Mouse (Mus musculus): Measurements from ENCODE around the gene Fam178b. TPM values are rescaled to one million over a fixed set of nuclear protein-coding genes. Genes with fewer than 3 reads are reported as not detected.

The Fam178b gene
- total RNA-seq (2014; fragmentation: Nextera tagmentation) (3.6 TPM in 1 of 2 replicates, not detected in the other), total RNA-seq (2017) (not detected in 2 replicates)

DNA sequence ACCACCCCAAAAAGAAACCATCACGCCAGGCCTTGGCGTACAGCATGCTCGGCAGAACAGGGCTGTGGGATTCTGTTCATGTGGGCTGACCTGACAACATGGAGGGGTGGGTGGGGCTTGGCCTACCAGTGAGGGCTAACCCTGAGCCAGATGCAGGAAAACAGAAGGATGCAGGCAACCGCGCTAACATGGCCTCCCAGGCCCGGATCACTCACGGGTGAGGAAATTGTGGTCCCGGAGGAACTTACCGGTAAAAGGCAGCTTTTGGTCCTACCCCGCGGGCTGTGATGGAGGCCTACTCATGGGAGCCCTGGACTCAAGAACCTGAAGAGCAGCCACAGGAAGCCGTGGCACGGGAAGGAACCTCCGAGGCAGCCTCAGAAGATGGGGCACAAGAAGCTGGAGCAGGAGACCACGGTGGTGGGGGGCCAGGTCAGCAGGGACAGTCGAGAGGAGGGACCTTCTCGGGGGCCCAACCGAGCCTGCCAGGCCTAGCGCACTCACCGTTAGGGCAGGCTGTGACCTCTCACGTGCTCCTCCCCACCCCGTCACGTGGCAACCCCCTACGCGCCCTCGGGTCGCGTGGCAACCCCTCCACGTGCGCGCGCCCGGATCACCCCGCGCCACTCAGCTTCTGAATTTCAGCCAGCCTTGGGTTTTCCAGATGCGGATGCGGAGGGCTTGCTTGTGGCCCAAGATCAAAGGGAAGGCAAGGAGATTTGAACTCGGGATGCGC, at the start of gene Fam178b:
Gene Fam178b (minus strand): TSS at position 564 of the 736 bp plus-strand sequence.
- ATAC-seq (replicated peaks; ENCODE audit: poor library complexity, severe bottlenecking), result no peak

DNA sequence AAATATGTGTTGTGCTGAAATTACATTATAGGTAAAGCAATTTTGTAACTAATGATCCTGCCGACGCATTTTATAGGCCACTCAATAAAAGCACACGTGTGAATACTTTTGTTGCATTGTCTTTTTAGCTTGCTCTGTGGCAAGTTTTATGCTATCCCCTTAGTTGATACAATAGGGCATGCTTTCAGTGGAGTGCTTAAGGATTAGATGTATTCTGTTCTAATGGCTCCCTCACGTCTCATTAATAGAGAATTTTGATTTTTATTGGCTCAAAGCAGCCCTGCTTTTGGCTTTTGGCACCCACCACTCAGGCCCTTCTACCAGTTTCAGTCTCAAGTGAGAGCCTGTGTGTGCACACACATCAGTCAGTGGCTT, 41.1 kb upstream of the Fam178b start:
- no peak for ATAC-seq (replicated peaks; ENCODE audit: poor library complexity, severe bottlenecking)

DNA sequence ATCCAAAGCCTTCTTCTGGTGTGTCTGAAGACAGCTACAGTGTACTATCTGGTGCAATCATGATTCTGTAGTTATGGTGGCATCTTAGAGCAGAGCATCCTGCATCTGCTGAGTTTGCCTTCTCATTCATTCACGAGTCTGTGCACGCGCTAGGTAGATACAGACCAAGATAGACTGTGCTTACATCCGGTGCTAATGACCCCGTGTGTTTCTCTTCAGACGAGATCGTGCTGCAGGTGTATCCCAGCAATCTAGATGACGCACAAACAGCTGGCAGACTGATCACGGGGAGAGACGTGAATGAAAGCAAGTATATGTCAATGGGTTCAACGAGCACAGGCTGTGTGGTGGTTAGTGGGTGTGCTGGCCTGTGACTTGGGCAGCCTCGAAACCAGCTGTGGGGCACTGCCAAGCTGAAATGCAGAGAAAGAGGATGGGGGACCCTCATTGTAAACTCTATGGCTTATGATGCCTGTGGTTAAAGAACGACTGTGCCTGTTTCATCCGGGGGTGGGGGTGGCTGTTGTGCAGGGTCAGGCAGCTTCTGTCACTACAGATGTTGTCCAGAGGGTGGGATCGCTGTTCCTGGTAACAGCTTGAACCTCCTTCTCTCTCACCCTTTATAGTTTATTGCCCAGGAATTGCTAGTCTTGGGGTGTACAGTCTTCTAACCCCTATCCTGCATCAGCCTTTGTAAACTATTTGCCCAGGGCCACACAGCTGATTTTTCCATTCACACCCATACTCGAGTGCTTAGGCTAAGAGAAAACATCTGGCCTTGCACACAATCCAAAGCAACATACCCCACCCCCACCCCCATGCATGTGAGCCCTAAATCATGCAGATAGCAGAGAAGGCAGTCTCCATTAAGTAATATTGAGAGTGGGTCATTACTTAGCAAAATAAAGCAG, 40.4 kb upstream of the Fam178b start:
- no peak for ATAC-seq (replicated peaks; ENCODE audit: poor library complexity, severe bottlenecking)

DNA sequence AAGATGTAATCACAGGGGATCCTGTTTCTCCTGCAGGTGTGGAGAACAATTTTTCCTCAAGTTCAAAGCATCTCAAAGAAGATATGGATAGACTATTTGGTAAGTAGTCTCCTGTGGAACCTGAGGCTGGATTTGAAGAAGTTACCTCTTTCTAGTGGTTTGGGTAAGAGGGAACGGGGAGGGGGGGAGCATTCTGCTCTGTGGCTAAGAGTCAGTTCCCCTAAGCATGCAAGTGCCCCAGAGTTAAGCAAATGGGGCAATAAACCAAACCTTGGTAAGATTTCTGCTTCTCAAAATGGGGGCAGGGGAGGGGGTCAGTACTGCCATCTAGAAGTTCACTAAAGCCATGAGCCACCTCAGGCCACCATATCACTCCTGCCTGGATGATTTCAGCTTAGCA, 35.8 kb upstream of the Fam178b start:
- peak; percentile 88 for ATAC-seq (replicated peaks; ENCODE audit: poor library complexity, severe bottlenecking)

DNA sequence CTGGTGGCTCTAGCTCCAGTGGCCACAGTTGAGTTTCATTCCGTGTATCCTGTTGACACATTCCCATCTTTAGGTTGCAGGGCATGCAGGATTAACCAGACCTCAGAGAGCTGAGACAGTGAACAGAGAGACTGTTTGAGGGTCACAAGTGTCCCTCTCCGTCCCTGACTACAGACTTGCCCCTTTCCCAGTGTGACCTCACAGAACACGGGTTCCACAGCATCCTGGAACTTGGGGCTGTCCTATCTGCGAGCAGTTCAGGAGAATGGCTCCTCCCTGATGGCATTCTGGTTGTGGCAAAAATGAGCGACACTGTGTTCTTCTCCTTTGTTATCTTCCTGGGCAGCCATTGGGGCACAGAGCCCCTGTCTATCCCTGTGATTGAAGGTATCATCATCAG, 31.3 kb upstream of the Fam178b start, which contains the start of gene Actr1b:
Gene Actr1b (minus strand): TSS at position 112 of the 400 bp plus-strand sequence.
- ATAC-seq (replicated peaks; ENCODE audit: poor library complexity, severe bottlenecking), result no peak

DNA sequence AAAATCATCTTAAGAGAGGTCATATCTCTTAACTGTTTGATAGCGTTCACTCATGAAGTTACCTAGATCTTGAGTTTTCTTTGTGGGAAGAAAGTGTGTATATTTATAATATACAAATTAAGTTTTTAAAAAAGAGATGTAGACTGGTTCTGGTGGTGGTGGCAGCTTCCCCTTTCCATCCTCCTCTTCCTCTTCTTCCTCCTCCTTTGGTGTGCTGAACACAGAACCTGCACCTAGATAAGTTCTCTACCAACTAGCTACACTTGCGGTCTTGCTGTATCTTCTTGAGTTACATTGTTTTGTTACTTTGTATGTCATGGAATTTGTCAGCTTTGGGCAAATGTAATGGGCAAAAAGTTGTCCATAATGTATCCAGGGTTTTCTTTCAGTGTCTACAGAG, 28.1 kb upstream of the Fam178b start:
- ATAC-seq (replicated peaks; ENCODE audit: poor library complexity, severe bottlenecking), result no peak

DNA sequence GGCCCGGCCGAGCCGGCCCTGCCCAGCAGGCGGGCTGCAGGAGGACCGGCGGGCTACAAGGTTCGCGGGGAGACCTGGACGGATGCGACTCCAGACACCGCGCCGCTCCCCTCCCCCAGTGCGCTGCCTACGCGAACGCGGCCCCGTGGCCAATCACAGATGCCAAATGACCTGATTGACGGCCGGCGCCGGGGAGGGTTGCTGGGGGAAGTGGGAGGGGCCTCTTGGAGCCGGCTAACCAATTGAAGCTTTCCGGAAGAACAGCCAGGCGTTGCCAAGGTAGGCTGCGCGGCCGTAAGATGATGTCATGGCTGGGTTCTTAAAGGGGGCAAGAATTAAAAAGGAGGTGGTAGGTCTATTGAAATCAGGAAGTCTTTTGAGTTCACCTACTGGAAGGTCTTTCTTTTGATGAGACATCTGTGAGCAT, 26.9 kb upstream of the Fam178b start, which contains the start of gene 4933424G06Rik:
Gene 4933424G06Rik (plus strand): TSS at position 296 of the 427 bp plus-strand sequence.
- peak; percentile 95 for ATAC-seq (replicated peaks; ENCODE audit: poor library complexity, severe bottlenecking)

DNA sequence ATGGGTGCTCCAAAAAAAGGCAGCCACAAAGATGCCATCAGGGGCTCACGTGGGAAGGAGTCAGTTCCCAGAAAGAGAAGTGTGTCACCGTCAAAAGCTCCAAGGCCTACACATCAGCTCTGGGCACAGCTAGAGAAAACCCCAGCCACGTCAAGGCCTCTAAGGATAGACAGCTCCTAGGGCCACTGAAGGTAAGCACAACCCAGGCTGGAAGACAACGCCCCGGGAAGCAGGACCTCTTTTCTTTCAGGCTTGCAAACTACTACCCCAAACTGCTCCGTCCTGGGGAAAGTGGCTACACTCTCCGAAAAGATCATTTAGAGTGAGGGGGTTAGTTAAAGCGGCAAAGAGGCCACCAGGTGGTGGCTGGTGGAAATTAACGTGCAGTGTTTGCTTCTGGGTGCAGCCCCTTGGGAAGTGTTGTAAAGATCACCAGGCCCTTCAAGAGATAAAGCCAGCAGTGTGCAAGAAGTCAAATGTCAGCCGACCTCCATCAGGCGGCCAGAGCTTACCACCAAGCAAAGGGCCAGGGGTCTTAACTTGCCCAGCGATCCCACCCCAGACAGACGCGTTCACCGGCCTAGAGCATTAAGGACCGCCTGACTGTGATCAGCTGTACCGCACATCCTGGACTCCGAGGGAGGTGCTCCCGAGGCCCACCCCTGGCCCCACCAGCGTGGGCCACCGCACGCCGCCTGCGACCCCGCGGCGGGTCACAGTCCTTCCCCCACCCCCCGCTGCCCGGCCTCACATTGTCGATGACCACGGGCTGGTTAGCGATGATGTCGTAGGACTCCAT, 26.3 kb upstream of the Fam178b start:
- peak; percentile 42 for ATAC-seq (replicated peaks; ENCODE audit: poor library complexity, severe bottlenecking)

DNA sequence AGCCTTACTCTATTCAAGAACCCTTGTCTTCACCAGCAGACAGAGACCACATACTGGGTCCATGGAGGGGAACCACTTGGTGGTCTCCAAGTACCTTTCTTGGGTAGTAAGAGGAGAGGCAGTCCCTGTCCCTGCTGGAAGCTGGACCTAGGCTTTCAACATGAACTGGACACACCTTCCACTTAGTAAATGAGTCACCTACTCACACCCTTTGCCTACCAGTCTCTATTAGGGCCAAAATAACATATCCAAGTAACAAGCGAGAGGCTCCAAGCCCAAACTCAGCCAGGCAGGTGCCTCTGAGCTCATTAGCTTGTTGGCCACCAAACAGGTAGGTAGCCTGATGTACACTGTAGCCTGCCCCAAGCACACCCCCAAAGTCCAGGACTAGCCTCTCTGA, 25.6 kb upstream of the Fam178b start:
- no peak for ATAC-seq (replicated peaks; ENCODE audit: poor library complexity, severe bottlenecking)

DNA sequence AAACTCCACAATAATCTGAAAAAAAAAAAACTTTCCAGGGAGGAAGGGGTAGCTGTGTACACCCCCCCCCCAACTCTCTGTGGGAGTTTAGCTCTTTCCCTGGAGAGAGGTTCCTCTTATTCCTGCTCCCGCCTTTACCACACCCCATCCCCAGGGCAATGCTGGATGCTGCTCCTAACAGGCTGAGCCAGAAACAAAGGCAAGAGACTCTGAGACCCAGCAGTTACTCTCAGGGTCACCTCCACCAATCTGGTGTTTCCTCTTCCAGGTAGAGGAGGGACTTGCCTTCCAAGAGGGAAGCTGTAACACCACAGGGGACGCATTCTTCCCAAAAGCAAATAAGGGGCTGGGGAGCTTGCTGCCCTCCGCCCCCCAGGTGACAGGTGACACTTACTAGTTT, 24.8 kb upstream of the Fam178b start:
- no peak for ATAC-seq (replicated peaks; ENCODE audit: poor library complexity, severe bottlenecking)

DNA sequence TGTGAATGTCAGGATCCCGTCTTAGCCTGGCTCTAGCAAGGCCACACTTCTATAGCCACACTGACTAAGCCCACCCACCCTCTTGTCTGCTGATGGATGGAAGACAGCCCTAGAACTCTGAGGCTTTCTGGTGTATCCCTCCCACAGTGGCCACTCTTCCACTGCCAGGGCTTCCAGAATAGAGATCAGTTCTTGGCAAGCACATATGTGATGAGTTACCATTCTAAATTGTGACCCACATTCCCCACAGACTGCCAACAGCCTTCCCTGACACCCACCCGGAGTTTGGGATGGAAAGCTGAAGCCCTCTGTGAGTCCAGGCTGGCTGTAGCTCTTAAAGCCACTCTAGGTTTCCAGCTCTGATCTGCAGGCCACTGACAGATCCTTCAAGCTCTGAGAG, 24.2 kb upstream of the Fam178b start:
- ATAC-seq (replicated peaks; ENCODE audit: poor library complexity, severe bottlenecking), result no peak

DNA sequence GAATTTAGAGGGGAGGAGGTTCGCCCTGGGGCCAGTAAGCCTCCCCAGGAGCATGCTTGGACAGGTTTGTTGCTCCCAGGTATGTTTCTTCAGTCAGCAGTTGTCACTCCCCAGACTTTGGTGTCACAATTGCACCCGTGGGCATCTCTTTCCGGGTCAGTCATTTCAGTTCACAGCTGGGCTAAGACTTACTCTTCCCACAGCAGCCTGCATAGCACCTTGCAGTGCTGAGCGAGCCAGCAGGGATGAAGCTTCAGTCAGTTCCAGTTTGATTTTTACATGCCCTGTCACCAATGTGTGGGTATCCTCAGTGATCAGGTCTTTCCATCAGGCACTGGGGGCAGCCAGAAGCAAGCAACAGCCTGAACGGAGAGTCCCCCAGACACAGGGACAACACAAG, 14.0 kb upstream of the Fam178b start:
- no peak for ATAC-seq (replicated peaks; ENCODE audit: poor library complexity, severe bottlenecking)

DNA sequence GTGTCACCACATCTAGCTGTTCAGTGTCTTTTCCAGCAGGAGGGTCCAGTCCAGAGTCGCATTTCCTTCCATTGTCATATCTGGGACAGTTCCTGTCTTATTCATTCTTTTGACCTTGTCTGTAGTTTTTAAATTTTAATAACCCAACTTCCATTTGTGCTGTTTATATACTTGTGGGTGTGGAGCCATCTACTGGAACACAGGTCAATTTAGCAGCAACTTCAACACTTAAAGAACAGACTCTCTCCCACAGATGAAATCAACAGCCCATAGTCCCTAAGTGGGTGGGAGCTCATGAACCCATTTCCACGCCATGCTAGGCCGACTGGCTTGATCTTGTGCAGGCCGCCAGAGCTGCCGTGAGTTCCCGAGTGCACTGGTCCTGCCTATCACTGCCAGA, 13.4 kb upstream of the Fam178b start:
- no peak for ATAC-seq (replicated peaks; ENCODE audit: poor library complexity, severe bottlenecking)

DNA sequence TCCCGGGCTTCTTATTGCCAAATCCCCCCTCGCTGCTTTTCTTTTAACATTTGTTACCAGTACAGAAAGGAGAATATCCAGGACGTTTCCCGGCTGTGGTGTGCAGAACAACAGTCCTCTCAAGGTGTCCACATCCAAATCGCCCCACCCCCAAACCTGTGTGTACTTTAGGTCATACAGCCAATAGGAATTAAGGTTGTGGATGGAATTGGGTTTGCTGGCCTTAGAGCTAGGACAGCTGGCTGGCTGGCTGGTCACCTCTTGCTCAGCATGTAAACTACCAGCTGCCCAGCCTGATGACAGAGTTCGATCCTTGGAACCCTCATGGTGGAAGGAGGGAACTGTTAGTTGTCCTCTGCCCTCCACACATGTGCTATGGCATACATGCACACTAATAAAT, 11.9 kb upstream of the Fam178b start:
- ATAC-seq (replicated peaks; ENCODE audit: poor library complexity, severe bottlenecking), result no peak

DNA sequence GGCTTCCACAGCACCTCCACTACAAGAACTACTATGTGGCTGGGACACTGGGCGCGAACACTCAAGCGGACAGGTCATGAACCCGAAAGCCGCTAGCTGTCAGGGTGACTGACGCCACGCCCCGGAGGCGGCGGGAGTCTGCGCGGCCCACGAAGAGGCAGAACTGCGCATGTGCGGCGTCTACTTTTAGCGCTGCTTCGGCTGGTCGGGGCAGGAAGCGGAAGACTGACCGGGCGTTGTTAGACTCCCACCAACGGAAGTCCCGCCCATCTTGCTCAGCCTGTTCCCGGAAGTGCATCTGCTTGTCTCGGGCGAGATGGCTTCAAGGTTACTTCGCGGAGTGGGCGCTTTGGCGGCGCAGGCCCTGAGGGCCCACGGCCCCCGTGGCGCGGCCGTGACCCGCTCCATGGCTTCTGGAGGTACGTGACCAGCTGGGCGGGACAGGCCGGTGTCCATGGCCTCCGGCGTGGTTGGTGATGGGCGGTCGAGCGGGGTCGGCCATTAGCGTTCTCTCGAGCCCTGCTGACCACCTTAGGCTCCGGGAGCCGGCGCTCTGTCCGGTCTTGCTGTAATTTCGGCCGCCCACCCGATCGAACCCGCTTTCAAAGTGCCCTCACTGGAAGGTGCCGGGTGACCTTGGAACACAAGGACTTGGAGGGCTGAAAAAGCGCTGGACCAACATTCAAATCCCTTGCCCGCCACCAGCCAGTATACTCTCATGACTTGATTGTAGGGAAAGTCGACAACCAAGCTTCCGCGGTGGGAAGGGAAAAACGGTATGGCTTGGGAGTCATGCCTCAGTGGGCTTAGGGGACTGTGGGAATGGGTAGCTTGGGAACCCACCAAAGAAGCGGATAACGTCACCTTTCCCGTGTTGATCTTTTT, 8.5 kb upstream of the Fam178b start, which contains the start of gene Cox5b:
Gene Cox5b (plus strand): TSS at position 179 of the 885 bp plus-strand sequence.
- peak; percentile 98 for ATAC-seq (replicated peaks; ENCODE audit: poor library complexity, severe bottlenecking)

DNA sequence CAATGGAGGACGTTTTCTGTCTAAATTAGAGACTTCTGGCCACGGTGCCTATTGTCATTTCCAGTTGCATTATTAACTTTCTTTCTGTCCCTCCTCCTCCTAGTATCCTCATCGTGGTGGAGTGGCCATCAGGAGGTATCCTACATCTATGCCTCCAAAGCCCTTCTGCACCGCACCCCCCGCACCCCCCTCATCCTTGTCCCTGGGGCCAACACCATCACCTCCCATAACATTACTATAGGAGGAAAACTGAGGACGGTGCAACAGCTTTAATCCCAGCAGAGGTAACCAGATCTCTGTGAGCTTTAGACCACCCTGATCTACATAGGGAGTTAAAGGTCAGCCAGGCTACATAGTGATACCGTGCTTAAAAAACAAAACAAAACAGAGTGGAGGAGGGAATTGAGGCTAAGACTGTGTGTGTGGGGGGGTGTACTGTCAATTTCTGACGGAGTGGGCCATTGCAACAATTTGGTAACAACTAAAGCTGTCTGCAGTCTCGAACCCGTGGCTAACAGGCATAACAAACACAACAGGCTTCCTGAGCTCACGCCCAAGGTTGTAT, 7.8 kb upstream of the Fam178b start:
- no peak for ATAC-seq (replicated peaks; ENCODE audit: poor library complexity, severe bottlenecking)

DNA sequence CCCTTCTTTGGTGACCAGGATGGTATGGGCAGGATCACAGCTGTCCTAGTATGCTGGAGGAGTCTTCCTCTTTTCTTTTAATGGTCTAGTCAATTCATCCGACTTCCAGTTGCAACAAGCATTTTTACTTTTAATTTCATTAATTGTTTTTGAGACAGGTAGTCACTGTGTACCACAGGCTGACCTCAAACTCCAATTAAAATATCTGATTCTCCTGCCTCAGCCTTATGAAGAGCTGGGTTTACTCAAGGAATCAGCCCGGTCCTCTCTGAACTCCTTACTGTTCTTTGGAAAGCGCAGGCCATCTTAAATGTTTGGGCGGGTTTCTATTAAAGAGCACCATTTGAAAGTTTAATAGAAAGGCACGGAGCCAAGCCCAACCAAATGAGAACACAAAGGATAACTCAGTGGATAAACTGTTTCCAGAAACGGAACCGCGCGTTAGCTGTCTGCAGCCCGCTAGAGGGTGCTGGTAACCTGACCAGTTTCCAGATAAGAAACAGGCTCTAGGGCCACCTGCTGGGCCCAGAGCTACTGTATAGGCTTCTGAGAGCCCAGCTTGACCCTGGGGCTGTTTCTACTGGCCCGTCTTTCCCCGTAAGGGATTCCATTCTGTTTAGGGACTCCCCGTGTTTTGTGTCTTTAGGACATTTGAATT, 956 bp upstream of the Fam178b start:
- peak; percentile 97 for ATAC-seq (replicated peaks; ENCODE audit: poor library complexity, severe bottlenecking)

DNA sequence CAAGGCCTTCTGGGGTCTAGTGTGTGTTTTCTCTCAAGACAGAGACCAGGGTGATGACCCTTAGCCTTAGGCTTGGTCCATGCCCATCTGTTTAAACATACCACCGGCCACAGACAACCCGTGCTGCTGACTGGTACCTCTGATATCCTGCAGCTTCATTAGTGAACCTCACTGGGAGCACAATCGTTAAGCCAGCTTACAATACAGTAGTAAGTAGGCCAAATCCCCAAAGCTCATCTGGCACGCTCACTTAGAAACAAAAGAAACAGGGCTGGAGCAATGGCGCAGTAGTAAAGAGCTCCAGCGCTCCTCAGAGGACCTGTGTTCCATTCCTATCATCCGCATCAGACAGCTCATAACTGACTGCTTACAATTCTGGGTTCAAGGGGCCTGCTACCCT, 2.1 kb downstream of the Fam178b start:
- ATAC-seq (replicated peaks; ENCODE audit: poor library complexity, severe bottlenecking), result no peak

DNA sequence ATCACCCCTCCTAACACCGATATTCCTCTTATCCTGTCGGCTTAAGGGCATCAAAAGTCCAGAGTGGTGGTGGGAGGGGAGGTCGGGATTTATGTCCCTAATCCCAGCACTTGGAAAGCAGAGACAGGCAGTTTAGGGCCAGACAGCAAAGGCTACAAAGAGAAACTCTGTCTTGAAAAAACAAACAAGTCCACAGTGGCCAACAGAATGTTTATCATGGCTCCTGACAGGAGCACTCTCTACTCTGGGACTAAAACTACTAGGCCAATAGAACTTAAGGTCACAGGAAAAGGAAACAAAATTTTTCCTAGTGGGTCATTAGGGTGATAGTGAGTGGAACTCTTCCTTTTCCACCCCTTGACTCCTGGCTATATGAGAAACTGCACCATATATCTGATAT, 8.0 kb downstream of the Fam178b start:
- no peak for ATAC-seq (replicated peaks; ENCODE audit: poor library complexity, severe bottlenecking)

Measured in granulocyte monocyte progenitor cell, adult 5-6 weeks (primary cell).